Mouse (Mus musculus) ES-Bruce4 (cell line): ENCODE data around the gene Zfp865. TPM values are rescaled to one million over a fixed set of nuclear protein-coding genes. Genes with fewer than 3 reads are reported as not detected.
A peak's percentile ranks its signal among the peaks of the same experiment; 100 is the strongest.

Experiments used
- H3K27ac ChIP-seq: 2 replicates; pipeline ENCODE4 v1.5.1; 2012; ENCODE audit warnings: low read length, inconsistent platforms; ENCODE audit not compliant: insufficient read depth
- H3K27me3 ChIP-seq: 2 replicates; pipeline ENCODE4 v1.6.1; 2012; ENCODE audit warnings: mild to moderate bottlenecking, low read length, inconsistent platforms; ENCODE audit not compliant: control insufficient read depth, poor library complexity, insufficient read depth, severe bottlenecking
- H3K36me3 ChIP-seq: 2 replicates; pipeline ENCODE4 v1.6.1; 2012; ENCODE audit warnings: inconsistent platforms, mild to moderate bottlenecking, low read length, moderate library complexity; ENCODE audit not compliant: control insufficient read depth, poor library complexity, insufficient read depth, severe bottlenecking
- H3K4me1 ChIP-seq: one replicate; pipeline ENCODE4 v1.8.1; 2011; ENCODE audit warnings: low read length; ENCODE audit not compliant: control insufficient read depth, insufficient read depth
- H3K4me3 ChIP-seq: 2 replicates; pipeline ENCODE4 v1.5.1; 2011; ENCODE audit warnings: low read depth, mild to moderate bottlenecking, low read length
- H3K9ac ChIP-seq: 2 replicates; pipeline ENCODE4 v1.6.1; 2012; ENCODE audit warnings: low read depth, mild to moderate bottlenecking, inconsistent platforms; ENCODE audit not compliant: poor library complexity, severe bottlenecking
- H3K9me3 ChIP-seq: replicated peaks from 2 replicates; pipeline ENCODE4 v1.6.1; 2012; ENCODE audit warnings: mild to moderate bottlenecking, low read length, inconsistent platforms; ENCODE audit not compliant: control insufficient read depth, poor library complexity, insufficient read depth, severe bottlenecking
- CTCF ChIP-seq: IDR thresholded peaks from one replicate; pipeline ENCODE4 v1.8.1; 2011; ENCODE audit warnings: low read depth, low read length
- EP300 ChIP-seq: IDR thresholded peaks from 2 replicates; pipeline ENCODE4 v1.6.1; 2011; ENCODE audit warnings: low read depth, low read length; ENCODE audit not compliant: insufficient read depth
- POLR2A ChIP-seq: IDR thresholded peaks from one replicate; pipeline ENCODE4 v1.8.1; 2011; ENCODE audit warnings: low read length; ENCODE audit not compliant: insufficient read depth
- polyA plus RNA-seq: library from polyadenylated mRNA; stranded (reverse); fragments of >200 nt; gene quantifications from 2 replicates; pipeline ENCODE4 v1.2.4, GENCODE M21; 2011; ENCODE audit warnings: low read depth; ENCODE audit not compliant: missing spikeins, insufficient read depth, insufficient read length

The Zfp865 gene
- polyA plus RNA-seq, 1 experiment: 23.0 TPM

DNA sequence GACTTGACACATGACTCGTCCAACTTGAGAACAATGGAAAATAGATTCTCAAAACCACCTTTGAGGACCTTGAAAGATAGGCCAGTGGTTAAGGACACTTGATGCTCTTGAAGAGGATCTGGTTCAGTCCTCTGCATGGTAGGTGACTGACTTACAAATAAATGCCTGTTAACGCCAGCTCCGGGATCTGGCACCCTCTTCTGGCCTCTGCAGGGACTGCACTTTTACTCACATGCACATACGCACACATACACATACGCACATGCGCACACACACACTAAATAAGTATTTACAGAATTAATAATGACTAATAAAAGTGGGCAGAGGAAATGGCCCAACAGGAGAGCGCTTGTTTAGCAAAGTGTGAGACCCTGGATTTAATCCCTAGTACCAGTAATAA is 43.3 kb upstream of the Zfp865 start:
- Histone ChIP-seq H3K27ac (no peak overlapping the region), H3K4me3 (no peak overlapping the region), H3K9ac (no peak overlapping the region), H3K36me3 (no peaks in the 10 kb centered on the region), H3K9me3 (no peaks in the 10 kb centered on the region), H3K4me1 (no peaks in the 10 kb centered on the region), H3K27me3 (no peaks in the 10 kb centered on the region)
- TF ChIP-seq POLR2A (no peak), CTCF (peak; percentile 50)

DNA sequence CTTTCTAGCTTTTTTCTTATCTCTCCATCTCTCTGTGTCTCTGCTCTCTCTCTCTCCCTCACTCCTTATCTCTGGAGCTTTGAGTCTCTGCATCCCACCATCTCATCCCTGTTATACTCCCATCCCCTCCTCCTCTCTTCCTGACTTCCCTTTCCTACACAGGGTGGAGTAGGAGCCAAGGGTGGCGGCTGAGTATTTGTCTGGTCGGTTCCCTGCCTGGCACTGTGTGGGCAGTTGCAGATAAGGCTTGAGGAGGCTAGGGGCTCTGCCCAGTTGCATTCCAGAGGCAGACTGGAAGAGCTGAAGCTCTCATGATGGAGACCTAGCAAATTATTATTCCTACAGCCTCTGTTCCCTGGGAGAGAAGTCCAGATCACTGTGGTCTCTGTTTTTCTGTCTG is 31.9 kb upstream of the Zfp865 start:
- Histone ChIP-seq H3K4me3 (no peak overlapping the region), H3K27me3 (no peaks in the 10 kb centered on the region), H3K27ac (no peak overlapping the region), H3K9me3 (no peaks in the 10 kb centered on the region), H3K4me1 (no peaks in the 10 kb centered on the region), H3K9ac (no peak overlapping the region), H3K36me3 (no peaks in the 10 kb centered on the region)
- TF ChIP-seq EP300 (no peak), CTCF (no peak)

DNA sequence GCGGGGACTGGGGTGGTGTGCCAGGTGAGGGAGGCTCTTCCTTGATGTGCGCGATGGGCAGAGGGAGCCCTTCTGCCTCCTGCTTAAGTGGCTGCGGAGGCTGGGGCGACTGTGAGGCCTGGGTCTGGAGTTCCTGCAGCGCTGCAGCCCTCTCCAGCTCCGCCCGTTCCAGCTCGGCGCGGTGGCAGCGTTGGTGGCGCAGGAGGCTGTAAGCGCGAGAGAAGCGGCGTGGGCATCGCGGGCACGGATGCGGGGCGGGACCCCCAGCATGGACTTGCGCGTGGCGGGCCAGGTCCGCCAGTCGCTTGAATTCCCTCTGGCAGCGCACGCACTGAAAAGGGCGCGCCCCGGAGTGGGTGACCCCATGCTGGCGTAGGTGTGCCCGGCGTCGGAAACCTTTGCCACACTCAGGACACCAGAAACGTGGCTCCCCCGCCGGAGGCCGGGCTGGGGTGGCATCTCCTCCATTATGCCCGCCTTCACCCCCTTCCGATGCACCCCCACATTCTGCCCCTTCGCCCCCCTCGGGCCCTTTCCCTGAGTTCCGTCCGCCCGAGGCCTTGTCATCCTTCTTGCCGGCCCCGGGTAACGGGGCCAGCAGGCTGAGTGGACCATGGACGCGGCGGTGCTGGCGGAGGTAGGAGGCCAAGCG is 26.7 kb upstream of the Zfp865 start:
- H3K4me3 ChIP-seq: peak overlapping the region; percentile 54
- no peaks in the 10 kb centered on the region; the same call in 1 of the 2 replicates for H3K27me3 ChIP-seq
- no peak overlapping the region for H3K27ac ChIP-seq
- no peaks in the 10 kb centered on the region for H3K4me1 ChIP-seq
- TF ChIP-seq EP300 (no peak), POLR2A (no peak), CTCF (no peak)
- no peaks in the 10 kb centered on the region for H3K9me3 ChIP-seq
- H3K36me3 ChIP-seq: no peaks in the 10 kb centered on the region
- H3K9ac ChIP-seq: peak overlapping the region; percentile 15; the same call in 1 of the 2 replicates

DNA sequence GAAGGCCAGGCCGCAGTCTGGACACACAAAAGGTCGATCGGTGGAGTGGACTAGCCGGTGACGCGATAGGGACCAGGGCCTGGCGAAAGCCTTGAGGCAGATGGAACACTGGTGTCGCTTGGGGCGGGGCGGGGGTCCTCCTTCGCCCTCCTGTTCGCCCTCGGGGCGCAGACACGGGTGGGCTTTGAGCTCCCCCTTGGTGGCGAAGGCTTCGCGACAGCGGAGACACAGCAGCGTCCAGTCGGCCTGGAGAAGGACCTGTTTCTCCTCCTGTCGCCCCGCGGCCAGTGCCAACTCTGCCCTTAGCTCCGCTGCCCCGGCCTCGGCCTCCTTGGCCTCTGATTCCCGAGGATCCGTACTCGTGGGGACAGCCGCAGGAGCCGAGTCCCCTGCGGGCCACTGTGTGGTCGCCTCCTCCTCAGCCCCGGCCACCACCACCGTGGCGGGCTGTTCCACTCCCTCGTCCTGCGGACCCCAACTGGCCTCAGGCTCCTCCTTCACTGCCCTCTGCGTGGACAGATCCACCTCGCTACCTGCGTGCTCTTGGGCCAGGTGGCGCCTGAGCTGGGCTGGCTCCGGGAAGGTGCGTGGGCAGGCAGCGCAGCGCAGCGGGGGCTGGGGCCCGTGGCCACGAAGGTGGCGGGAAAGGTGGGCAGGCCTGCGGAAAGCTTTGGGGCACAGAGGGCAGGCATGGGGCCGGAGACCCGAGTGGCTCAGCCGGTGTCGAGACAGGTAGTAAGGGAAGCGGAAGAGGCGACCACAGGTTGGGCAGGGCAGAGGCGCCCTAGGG is 26.0 kb upstream of the Zfp865 start:
- no peaks in the 10 kb centered on the region for H3K36me3 ChIP-seq
- no peak for TF ChIP-seq EP300
- TF ChIP-seq CTCF: no peak
- no peak for TF ChIP-seq POLR2A
- H3K27ac ChIP-seq: no peak overlapping the region
- no peaks in the 10 kb centered on the region for H3K9me3 ChIP-seq
- no peaks in the 10 kb centered on the region for H3K4me1 ChIP-seq
- peak overlapping the region; percentile 15; the same call in 1 of the 2 replicates for H3K9ac ChIP-seq
- H3K27me3 ChIP-seq: no peaks in the 10 kb centered on the region; the same call in 1 of the 2 replicates
- peak overlapping the region; percentile 54 for H3K4me3 ChIP-seq

DNA sequence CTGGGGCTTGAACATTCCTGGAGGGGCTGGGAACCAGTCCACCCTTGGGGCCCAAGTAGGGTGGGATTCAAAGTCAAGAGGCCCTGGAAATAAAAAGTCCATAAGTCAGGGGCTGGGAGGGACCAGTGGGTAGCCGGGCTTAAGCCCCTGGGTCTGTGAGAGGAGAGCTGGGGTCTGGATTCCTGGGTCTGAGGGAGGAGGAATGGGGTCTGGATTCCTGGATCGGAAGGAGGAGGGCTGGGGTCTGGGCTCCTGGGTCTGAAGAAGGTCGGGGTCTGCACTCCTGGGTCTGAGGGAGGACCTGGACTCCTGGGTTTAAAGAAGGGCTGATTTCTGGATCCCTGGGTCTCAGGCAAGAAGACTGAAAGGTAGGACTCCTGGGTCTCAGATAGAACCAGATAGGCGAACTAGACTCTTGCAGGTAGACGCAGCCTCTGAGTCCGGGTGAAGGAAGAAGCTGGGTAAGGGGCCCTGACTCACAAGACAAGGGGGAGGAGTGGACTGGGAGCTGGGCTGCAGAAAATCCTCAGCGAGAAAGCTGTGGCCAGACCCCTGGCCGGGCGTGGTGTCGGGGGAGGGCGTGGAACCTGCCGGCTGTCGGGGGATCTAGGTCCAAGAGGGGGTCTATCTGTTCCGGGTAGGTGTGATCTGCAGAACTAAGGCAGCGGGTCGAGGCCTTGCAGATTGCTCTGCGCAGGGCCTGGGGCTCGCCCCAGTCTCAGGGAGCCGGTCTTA is 24.7 kb upstream of the Zfp865 start:
- no peak for TF ChIP-seq CTCF
- no peak for TF ChIP-seq EP300
- TF ChIP-seq POLR2A: no peak
- Histone ChIP-seq H3K9me3 (no peaks in the 10 kb centered on the region), H3K36me3 (no peaks in the 10 kb centered on the region), H3K9ac (peak overlapping the region; percentile 73), H3K27ac (no peak overlapping the region), H3K27me3 (no peaks in the 10 kb centered on the region; the same call in 1 of the 2 replicates), H3K4me1 (no peaks in the 10 kb centered on the region), H3K4me3 (peak overlapping the region; percentile 92)
